Mouse (Mus musculus): Measurements from ENCODE around the gene Ttc36. TPM values are rescaled to one million over a fixed set of nuclear protein-coding genes. Genes with fewer than 3 reads are reported as not detected.
"Not testable (repeated sequence)": the region's sequence is repeated elsewhere in the genome, so short reads cannot be mapped to it uniquely, and the experiment has no call there.

Gene Ttc36
- total RNA-seq, 2 experiments from 2014 or later: 0.70 to 1.0 TPM

GRCm38 (mm10) chr9:44772750-44773651, 29.9 kb downstream of the Ttc36 start:
- DNase-seq: peak; percentile 90

GRCm38 (mm10) chr9:44772392-44772749, 30.5 kb downstream of the Ttc36 start:
- DNase-seq: no peak

GRCm38 (mm10) chr9:44771376-44771775, 31.5 kb downstream of the Ttc36 start:
- no peak for DNase-seq

GRCm38 (mm10) chr9:44768029-44768394, 34.9 kb downstream of the Ttc36 start:
- not testable (repeated sequence) for DNase-seq

GRCm38 (mm10) chr9:44767101-44768028, 35.5 kb downstream of the Ttc36 start, which contains the start of the genes Arcn1 and Ift46:
Gene Arcn1, minus strand, starts transcription at chr9:44767845.
Gene Ift46, plus strand, starts transcription at chr9:44767908.
- peak; percentile 83 for DNase-seq

- no peak for DNase-seq
These were observed 42.0 kb downstream of the Ttc36 start for GRCm38 (mm10) chr9:44760873-44761272.

Other genes starting within 250 kb of the Ttc36 start
- not detected for gene Cxcr5, start 241.2 kb downstream of the Ttc36 start, total RNA-seq (2021)
- 10 to 100 TPM; 72.0 to 78.9 TPM for gene Ddx6, start 198.2 kb downstream of the Ttc36 start, total RNA-seq (2021)
- not detected for gene Treh, start 129.8 kb downstream of the Ttc36 start, total RNA-seq (2021)
- gene Phldb1, start 67.9 kb downstream of the Ttc36 start, total RNA-seq (2021): 10 to 100 TPM; 49.8 to 82.4 TPM
- gene Arcn1, start 35.2 kb downstream of the Ttc36 start, total RNA-seq (2021): 10 to 100 TPM; 85.6 to 97.8 TPM
- gene Ift46, start 35.2 kb downstream of the Ttc36 start, total RNA-seq (2021): 10 to 100 TPM; 45.2 to 53.1 TPM
- gene Tmem25, start 3.8 kb downstream of the Ttc36 start, total RNA-seq (2021): 1 to 10 TPM; 6.4 to 8.0 TPM
- 10 to 100 TPM; 15.1 to 21.3 TPM for gene Kmt2a, start 78.2 kb upstream of the Ttc36 start, total RNA-seq (2021)
- 100 to 1,000 TPM; 647 to 794 TPM for gene Atp5l, start 117.7 kb upstream of the Ttc36 start, total RNA-seq (2021)
- 10 to 100 TPM; 30.5 to 34.3 TPM for gene Ube4a, start 162.5 kb upstream of the Ttc36 start, total RNA-seq (2021)
- gene Cd3g, start 177.4 kb upstream of the Ttc36 start, total RNA-seq (2021): not detected
- under 1 TPM in 1 of 2 experiments, not detected in 1; 0.32 TPM for gene Cd3d, start 178.7 kb upstream of the Ttc36 start, total RNA-seq (2021)
- gene Cd3e, start 206.6 kb upstream of the Ttc36 start, total RNA-seq (2021): not detected
- gene Mpzl2, start 236.7 kb upstream of the Ttc36 start, total RNA-seq (2021): under 1 TPM; 0.23 to 0.25 TPM

All from gastrocnemius, postnatal 10 days (tissue).